Mouse (Mus musculus) effector memory CD4-positive, alpha-beta T cell, adult 5 months (primary cell): ENCODE results near the gene Olfr550. TPM values are rescaled to one million over a fixed set of nuclear protein-coding genes. Genes with fewer than 3 reads are reported as not detected.

Experiments used
- polyA plus RNA-seq: library from polyadenylated mRNA; unstranded; fragments of 100-300 nt; shearing (Covaris generic); gene quantifications from one replicate; pipeline ENCODE4 v1.2.1, GENCODE M21; 2017

The Olfr550 gene
- not detected for polyA plus RNA-seq

DNA sequence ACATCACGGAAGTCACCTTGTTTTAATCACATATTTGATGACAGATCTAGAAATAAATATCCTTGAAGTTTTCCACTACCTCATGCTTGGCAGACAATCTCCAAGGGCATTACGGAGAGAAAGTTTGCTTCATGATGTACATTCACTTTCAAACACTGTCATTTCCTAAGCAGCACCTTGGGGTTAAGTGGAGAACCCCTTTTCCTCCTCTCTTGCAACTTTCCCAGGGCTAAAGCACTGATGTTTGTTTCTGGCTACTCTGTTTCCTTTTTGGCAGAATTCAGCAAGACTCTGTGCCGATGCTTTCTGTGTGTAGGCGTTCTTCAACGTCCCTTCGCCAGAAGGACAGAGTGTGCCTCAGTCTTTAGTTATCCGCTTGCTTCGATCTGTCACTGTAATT lies at the start of gene Olfr550:
Olfr550 (plus strand) TSS at position 301 of the 400 bp plus-strand sequence.

GRCm38 (mm10) chr7:102534449-102534848 lies 36.8 kb upstream of the Olfr550 start, which contains the start of gene Olfr547:
Gene Olfr547, plus strand, starts transcription at chr7:102534749.

GRCm38 (mm10) chr7:102540596-102540995 lies 30.6 kb upstream of the Olfr550 start, which contains the start of gene Olfr548-ps1:
Gene Olfr548-ps1, plus strand, starts transcription at chr7:102540896.

DNA sequence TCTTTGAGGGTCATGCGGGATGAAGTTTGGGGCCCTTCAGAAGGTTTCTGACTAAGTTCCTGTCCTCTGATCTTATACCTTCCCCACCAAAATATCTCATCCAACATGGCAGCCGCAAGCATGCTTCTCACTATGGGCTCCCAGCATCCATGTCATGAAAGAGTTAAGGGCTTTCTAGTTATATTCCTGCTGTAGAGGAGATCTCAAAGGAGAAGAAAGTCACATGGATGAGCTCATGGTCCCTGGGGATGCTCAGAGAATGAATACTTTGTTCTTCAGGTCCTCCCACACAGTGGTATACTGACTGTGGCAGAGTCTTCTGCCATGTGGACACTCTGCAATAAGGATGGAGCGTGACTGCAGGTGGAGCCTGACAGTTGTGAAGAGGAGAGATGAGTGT lies 21.7 kb upstream of the Olfr550 start, which contains the start of gene Olfr549:
Olfr549 (plus strand) TSS at position 301 of the 400 bp plus-strand sequence.

GRCm38 (mm10) chr7:102564999-102565997 lies 5.9 kb upstream of the Olfr550 start, which contains the start of gene Trim21:
Gene Trim21, minus strand, starts transcription at chr7:102565486.

DNA sequence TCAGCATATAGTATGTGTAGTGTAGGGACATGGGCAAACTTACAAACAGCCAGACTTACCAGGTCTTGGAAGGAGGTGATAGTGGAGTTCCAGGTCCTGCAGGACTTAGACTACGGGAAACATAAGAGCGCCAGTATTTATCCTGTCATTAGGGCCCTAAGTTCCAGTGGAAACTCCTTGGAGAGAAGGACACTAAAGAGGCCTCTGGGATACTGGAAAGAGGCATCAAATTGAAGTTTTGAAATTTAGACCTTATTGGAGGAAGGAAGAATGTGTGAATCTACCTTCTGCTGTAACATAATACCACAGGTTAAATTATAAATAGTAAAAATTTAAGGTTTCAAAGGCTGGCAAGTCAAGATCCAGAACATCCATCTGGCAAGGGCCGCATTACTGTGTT lies 20.5 kb downstream of the Olfr550 start, which contains the start of gene Olfr551:
Olfr551 (minus strand) TSS at position 101 of the 400 bp plus-strand sequence.

DNA sequence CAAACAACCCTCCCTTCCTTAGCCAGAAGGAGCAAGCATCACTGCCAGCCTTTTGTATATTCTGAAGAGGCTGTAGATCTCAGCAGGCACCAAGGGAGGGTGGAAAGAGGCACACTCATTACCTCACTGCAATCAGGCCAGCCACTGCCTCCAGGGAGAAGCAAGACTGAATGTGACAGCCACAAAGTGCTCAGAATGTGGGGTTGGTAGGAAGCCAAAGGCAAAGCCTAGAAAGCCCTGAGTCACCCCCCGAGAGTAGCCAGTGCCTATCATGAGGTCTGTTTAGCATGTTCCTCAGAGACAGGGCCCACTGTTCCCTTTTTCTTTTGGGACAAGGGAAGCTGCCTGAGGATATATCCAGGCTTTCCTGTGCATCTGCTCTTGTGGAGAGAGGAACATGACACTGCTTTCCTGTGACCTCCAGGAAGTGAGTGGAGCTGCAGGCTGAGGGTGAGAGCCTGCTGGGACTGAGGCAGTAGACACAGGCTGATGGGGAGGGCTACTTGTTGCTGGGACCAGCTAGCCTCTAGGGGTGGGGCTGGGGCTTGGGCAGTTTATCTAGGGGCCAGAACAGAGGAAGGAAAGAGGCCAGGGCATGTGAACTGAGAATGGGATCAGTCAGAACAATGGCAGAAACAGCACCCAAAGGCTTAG lies 26.3 kb downstream of the Olfr550 start, which contains the start of gene Olfr552:
Olfr552 (plus strand) TSS at position 393 of the 654 bp plus-strand sequence.

DNA sequence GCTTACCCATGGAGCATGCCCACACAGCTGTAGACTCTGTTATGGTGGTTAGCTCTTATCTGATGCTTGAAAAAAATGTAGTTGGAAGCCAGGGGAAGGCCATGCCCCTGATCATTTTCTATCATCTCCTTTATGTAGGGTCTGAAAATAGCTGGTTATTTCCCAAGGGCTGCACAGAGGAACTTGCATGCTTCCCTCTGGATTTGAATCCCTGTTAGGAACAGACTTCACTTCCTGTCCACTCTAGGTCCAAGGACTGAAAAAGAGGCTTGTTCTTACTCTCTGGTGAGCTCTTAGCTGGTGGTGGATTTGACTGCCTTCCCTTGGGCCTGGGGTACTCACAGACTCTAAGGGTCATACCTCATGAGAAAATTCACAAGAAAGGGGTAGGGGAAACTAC lies 46.9 kb downstream of the Olfr550 start, which contains the start of gene Olfr553:
Olfr553 (minus strand) TSS at position 101 of the 400 bp plus-strand sequence.

Other genes with a start within 250 kb of the Olfr550 start
- gene Rrm1, start 129.7 kb upstream of the Olfr550 start, polyA plus RNA-seq, result 50.3 TPM
- gene Olfr543, start 89.8 kb upstream of the Olfr550 start, polyA plus RNA-seq, result not detected
- 0.15 TPM for gene Olfr544, start 83.1 kb upstream of the Olfr550 start, polyA plus RNA-seq
- gene Olfr545, start 71.9 kb upstream of the Olfr550 start, polyA plus RNA-seq, result not detected
- gene Olfr547, start 36.7 kb upstream of the Olfr550 start, polyA plus RNA-seq, result not detected
- gene Olfr548-ps1, start 30.5 kb upstream of the Olfr550 start, polyA plus RNA-seq, result not detected
- gene Olfr549, start 21.6 kb upstream of the Olfr550 start, polyA plus RNA-seq, result not detected
- 20.7 TPM for gene Trim21, start 6.0 kb upstream of the Olfr550 start, polyA plus RNA-seq
- 0.06 TPM for gene Olfr551, start 20.4 kb downstream of the Olfr550 start, polyA plus RNA-seq
- not detected for gene Olfr552, start 26.3 kb downstream of the Olfr550 start, polyA plus RNA-seq
- not detected for gene Olfr553, start 46.8 kb downstream of the Olfr550 start, polyA plus RNA-seq
- gene Olfr554, start 67.0 kb downstream of the Olfr550 start, polyA plus RNA-seq, result 0.52 TPM
- not detected for gene Olfr555, start 87.4 kb downstream of the Olfr550 start, polyA plus RNA-seq
- gene Olfr556, start 93.5 kb downstream of the Olfr550 start, polyA plus RNA-seq, result not detected
- 7.1 TPM for gene Trim68, start 115.9 kb downstream of the Olfr550 start, polyA plus RNA-seq
- not detected for gene Olfr557, start 124.5 kb downstream of the Olfr550 start, polyA plus RNA-seq
- gene Olfr558, start 130.8 kb downstream of the Olfr550 start, polyA plus RNA-seq, result not detected
- not detected for gene Olfr33, start 147.6 kb downstream of the Olfr550 start, polyA plus RNA-seq
- gene Olfr559, start 156.0 kb downstream of the Olfr550 start, polyA plus RNA-seq, result not detected
- not detected for gene Olfr560, start 187.9 kb downstream of the Olfr550 start, polyA plus RNA-seq
- not detected for gene Olfr78, start 188.0 kb downstream of the Olfr550 start, polyA plus RNA-seq
- not detected for gene Olfr561, start 199.8 kb downstream of the Olfr550 start, polyA plus RNA-seq
- gene Olfr564, start 232.0 kb downstream of the Olfr550 start, polyA plus RNA-seq, result not detected